Mouse (Mus musculus): ENCODE results near the gene Igfals.

The Igfals gene

DNA sequence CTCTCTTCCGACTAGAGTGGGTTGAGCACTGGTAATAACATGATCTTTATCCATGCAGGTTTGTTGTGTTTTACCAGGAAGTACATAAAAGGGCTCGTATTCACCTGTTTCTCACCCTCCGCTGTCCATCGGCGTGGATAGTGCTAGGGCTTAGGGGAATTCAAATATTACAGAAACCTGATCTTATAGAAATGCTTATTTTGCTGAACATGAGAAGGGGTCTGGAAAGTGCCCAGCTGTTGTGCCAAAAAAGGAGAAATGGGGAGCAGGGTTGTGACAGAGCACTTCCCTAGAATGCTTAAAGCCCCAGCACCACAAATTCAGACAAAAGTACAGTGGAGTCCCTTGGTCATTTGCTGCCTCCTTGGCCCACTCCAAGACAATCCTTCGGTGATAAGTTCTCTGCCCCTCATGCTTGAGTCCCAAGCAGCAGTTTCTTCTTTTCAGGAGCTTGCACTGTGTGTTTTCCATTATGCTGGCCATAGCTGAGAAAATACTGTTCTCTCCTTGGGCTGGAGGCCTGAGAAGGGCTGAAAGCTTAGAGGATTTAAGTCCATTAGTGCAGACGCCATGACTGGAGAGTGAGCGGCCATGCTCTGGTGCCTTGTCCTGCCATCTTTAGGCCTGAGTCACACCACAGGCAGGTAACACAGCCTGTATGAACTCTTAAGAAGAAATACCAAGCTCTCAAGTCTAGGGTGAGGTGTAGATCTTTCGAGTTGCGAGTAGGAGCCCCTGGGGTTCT, 14.2 kb upstream of the Igfals start:
- ChIA-PET POLR2A (interaction anchor here in 3 of 4 experiments (0.6 to 8.5 kb wide), 30 partner anchors 11 to 324 kb away, joined by 3 to 92 read pairs (median 10); partner anchors contain the start of genes Eme2 (in 2 of the 3), Hagh (in 2 of the 3), Hs3st6 (in 2 of the 3) and Igfals (in 2 of the 3)), CTCF (interaction anchor here in 2 of 4 experiments (0.6 to 1.7 kb wide), 7 partner anchors 26 to 129 kb away, joined by 3 to 6 read pairs (median 3); partner anchors contain the start of gene Spsb3 (in 1 of the 2))

DNA sequence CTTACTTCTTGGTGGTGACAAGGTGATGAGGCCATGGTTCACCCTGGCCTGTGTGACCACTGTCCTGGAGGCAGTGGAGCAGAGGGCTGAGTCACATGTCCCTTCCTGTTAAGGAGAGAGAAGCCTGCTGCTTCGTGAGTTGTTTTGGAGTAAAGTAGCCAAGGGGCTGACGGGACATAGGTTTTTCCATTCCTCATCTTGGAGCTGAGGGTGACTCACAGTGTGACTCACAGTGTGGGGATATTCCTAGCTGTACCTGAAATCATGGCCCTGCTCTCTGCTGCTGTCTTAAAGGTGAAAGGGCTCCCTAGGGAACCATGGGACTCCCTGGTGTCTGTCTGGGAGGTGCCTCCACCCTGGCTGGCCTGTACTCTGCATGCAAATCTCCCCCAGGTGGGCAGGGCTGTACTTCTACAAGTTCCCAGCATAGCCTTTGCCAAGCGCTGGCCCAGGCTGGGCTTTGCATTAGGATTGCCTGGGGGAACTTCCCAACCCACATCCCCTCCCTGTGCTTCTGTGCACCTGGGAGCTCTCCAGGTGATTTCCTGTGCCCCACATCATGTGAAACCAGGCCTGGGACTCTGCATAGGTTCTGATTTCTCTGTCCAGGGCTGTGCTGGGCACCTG, 9.8 kb upstream of the Igfals start:
- ChIA-PET CTCF (interaction anchor here in 2 of 4 experiments (0.5 to 0.6 kb wide), 2 partner anchors 169 to 414 kb away, joined by 3 to 4 read pairs; no protein-coding TSS in a partner anchor), POLR2A (interaction anchor here in 2 of 4 experiments (1.7 to 24.0 kb wide), 4 partner anchors 18 to 418 kb away, joined by 3 to 369 read pairs (median 246); partner anchors contain the start of genes Nubp2 (in 2 of the 2), Spsb3 (in 2 of the 2), Eme2 (in 1 of the 2) and Mrps34 (in 1 of the 2))

DNA sequence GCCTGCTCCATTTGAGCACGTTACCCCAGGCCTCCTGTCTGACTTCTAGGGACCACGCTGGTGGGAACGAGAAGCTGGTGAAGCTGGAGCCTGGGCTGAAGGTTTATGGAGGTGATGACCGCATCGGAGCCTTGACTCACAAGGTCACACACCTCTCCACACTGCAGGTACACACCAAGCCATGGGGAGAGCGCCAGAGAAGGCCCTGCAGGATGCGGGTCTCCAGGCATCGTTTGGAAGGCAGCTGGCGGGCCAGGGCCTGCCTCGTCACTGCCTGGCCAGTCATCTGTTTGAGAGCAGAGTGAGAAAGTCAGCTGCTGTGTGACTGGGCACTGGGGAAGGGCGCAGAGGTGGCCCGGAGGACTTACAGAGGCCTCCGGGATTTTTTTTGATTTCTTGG, 9.2 kb upstream of the Igfals start:
- CTCF ChIA-PET = interaction anchor here in 1 of 4 experiments (1.4 kb wide), 1 partner anchor 26 kb away, joined by 4 read pairs; no protein-coding TSS in a partner anchor
- POLR2A ChIA-PET = interaction anchor here in 3 of 4 experiments (0.8 to 24.0 kb wide), 7 partner anchors 18 to 418 kb away, joined by 3 to 369 read pairs (median 6); partner anchors contain the start of genes Eme2 (in 2 of the 3), Mrps34 (in 2 of the 3), Nme3 (in 2 of the 3) and Nubp2 (in 2 of the 3)

DNA sequence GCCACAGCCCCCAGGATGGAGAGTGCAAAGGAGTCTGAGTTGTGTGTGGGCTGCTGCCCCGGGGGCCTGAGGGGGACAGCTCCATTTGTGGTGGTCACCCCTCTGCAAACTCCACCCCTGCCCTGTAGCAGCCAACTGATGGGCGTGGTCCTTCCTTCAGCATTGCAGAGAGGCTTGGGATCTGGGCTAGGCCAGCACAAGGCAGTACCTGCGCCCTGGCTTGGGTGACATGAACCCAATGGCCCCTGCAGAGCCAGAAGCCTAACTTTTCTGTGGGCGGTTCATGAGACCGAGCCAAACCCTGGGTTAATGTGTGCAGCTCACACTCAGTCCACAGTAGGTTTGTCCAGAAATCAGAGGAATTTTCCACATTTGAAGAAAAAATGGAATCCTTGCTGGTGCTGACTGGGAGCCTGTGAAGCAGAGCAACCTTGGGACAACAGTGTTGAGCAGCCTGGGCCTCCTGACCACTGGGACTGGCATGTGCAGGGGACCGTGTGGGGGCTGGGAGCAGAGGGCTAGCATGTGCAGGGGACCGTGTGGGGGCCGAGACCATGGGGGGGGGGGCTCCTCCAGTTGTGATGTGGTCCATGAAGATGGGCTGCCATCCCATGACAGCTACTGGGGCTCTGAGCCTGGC, 7.8 kb upstream of the Igfals start:
- POLR2A ChIA-PET = interaction anchor here in 3 of 4 experiments (1.2 to 24.0 kb wide), 7 partner anchors 9 to 39 kb away, joined by 3 to 369 read pairs (median 6); partner anchors contain the start of genes Eme2 (in 2 of the 3), Mrps34 (in 2 of the 3), Nubp2 (in 2 of the 3) and Spsb3 (in 2 of the 3)
- CTCF ChIA-PET = interaction anchor here in 1 of 4 experiments (1.4 kb wide), 1 partner anchor 24 kb away, joined by 4 read pairs; no protein-coding TSS in a partner anchor

DNA sequence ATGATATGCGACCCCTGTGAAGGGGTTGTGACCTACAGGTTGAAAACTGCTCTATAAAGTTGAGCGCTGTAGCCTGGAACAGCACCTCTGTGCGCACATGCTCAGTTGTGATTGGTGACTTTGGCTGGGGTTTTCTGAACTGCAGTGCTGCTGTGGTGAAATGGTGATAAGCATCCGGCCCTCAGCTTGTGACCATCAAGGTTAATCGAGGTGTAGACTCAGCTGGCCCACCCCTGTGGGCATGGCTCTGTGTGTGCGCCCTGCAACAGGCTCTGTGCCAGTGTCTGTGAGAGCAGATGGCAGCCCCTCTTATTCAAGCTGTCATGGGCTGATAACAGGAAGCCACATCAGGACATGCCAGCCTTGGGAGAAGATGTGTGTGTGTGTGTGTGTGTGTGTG, 6.8 kb upstream of the Igfals start:
- ChIA-PET CTCF (no interaction called here), POLR2A (interaction anchor here in 2 of 4 experiments (1.1 to 24.0 kb wide), 6 partner anchors 8 to 35 kb away, joined by 3 to 369 read pairs (median 108); partner anchors contain the start of genes Eme2 (in 2 of the 2), Nubp2 (in 2 of the 2), Spsb3 (in 2 of the 2) and Fahd1 (in 1 of the 2))

DNA sequence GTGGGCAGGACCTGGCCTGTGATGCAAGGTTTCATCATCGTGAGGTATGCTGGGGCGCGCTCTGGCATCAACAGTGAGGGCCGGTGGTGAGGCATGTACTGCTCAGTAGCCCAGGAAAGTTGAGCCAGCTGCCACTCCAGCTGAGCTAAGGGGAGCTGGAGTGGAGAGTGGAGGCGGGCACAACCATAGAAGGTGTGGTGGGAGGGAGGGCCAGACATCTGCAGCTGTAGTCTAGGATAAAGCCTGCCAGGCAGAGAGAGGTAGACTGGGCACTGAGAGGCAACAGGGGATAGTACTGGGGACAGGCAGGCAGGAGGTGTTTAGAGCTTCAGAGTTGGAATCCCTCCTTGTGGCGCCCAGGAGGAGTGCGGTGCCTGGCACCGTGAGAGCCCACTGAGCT, 5.7 kb upstream of the Igfals start:
- POLR2A ChIA-PET = interaction anchor here in 3 of 4 experiments (0.6 to 24.0 kb wide), 12 partner anchors 10 to 76 kb away, joined by 3 to 369 read pairs (median 5); partner anchors contain the start of genes Fahd1 (in 3 of the 3), Eme2 (in 2 of the 3), Nubp2 (in 2 of the 3) and Spsb3 (in 2 of the 3)
- CTCF ChIA-PET = no interaction called here

DNA sequence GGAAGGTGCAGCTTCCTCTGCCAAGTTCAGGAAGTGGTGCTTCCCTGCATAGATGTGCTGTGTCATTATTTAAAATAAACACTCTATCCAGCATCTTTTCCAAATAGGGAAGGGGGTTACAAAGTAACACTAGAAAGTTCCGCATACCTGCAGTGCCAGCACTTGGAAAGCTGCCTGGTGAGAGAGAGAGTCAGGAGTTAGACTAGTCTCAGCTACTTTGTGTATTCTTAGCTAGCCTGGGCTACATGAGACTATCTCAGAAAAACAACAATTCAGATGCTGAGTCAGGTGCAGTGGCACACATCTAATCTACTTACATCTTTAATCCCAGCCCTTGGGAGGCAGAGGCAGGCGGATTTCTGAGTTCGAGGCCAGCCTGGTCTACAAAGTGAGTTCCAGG, 4.0 kb upstream of the Igfals start:
- POLR2A ChIA-PET = interaction anchor here in 3 of 4 experiments (1.2 to 24.0 kb wide), 8 partner anchors 11 to 908 kb away, joined by 3 to 369 read pairs (median 65); partner anchors contain the start of genes Fahd1 (in 3 of the 3), Nubp2 (in 2 of the 3), Spsb3 (in 2 of the 3) and Eme2 (in 1 of the 3)
- CTCF ChIA-PET = no interaction called here

DNA sequence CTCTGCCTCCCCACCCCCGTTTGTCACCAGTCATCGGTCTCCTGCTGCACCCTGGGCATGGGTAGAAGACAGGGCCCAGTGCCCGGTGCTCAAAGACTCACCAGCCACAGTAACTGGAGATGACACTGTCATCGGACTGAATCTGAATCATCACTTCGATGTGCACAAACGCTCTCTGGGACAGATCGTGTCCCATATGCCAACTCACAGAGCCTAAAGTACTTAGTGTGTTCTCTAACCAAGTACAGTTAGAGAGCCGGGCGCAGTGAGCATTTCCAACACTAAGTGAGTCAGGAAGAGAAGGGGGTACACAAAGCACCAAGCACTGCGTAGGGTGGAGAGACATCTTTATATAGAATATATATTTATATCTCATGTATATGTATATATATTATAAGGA, 2.1 kb downstream of the Igfals start:
- ChIA-PET CTCF (no interaction called here), POLR2A (interaction anchor here in 2 of 4 experiments (1.0 to 24.0 kb wide), 8 partner anchors 6 to 122 kb away, joined by 3 to 369 read pairs (median 40); partner anchors contain the start of genes Fahd1 (in 2 of the 2), Nubp2 (in 2 of the 2), Spsb3 (in 2 of the 2) and Eme2 (in 1 of the 2))

DNA sequence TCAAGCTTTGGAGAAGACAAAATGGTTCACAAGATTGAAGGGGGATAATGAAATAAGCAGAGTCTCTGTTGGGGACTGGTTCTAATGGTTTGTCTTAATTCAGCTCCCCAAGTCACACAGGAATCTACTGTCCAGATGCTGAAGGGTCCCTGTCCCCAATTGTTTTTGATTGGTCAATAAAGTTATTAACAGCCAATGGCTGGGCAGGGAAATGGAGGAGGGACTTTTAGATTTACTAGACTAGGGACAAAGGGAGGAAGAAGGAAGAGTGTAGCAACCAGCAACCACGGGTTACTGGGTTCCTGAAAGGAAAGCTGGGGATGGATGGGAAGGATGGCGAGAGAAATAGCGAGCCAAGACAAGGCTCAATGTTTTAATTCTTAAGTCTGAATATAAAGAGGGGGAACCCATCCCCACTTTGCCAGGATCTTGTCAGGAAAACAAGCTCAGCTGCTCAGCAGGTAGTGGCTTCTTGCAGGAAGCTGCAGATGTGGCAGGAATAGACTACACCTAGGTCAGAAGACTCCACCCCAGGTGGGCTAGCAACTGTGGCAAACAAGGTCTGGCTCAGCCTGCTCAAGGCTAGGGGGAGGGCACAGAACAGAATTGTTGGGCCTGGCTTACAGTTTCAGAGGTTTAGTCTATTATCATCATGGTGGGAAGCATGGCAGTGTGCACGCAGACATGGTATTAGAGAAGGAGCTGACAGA, 8.1 kb downstream of the Igfals start:
- POLR2A ChIA-PET = interaction anchor here (0.6 to 24.0 kb wide), 34 partner anchors 5 to 400 kb away, joined by 3 to 369 read pairs (median 4); partner anchors contain the start of genes Eme2 (in 3 of the 4), Fahd1 (in 3 of the 4), Mrps34 (in 3 of the 4) and Igfals (in 2 of the 4)
- CTCF ChIA-PET = interaction anchor here in 3 of 4 experiments (0.8 to 2.3 kb wide), 7 partner anchors 8 to 373 kb away, joined by 3 to 8 read pairs (median 4); partner anchors contain the start of genes Eme2 (in 1 of the 3), Mrps34 (in 1 of the 3) and Msrb1 (in 1 of the 3)

DNA sequence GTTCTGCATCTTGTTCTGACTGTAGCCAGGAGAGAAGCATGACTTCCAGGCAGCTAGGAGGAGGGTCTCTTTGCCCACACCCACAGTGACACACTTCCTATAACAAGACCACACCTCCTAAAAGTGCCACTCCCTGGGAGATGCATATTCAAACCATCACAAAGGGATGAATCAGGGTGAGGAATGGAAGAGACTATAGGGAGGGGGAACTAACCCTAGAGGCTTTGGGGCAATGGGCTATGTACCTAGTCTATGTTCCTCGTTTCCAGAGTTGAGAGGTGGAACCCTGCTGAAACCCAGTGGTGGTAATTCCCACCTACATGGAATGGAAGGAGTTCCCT, 8.6 kb downstream of the Igfals start:
- ChIA-PET POLR2A (interaction anchor here (0.6 to 24.0 kb wide), 28 partner anchors 5 to 399 kb away, joined by 3 to 369 read pairs (median 5); partner anchors contain the start of genes Eme2 (in 3 of the 4), Mrps34 (in 3 of the 4), Fahd1 (in 2 of the 4) and Igfals (in 2 of the 4)), CTCF (interaction anchor here in 3 of 4 experiments (0.8 to 2.3 kb wide), 7 partner anchors 8 to 373 kb away, joined by 3 to 8 read pairs (median 4); partner anchors contain the start of genes Eme2 (in 1 of the 3), Mrps34 (in 1 of the 3) and Msrb1 (in 1 of the 3))

DNA sequence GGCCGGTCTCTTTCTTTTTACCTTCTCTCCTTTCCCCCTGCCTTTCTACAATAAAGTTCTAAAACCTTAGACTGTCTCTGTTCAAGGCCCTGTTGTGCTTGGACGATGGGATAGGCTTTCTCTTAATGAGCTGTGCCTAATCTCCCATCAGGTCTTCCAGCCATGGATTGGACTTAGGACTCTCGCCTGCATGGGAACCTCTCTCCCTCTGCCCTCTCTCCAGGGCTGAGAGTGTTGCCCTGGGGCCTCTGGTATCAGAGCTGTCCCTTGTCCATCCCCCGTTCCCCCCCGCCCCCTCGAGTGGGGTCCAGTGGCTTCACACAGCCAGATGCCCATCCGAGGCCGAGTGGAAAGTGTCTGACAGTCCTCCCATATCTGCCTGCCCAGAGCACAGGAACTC, 9.2 kb downstream of the Igfals start:
- ChIA-PET CTCF (interaction anchor here in 2 of 4 experiments (0.5 to 1.6 kb wide), 2 partner anchors 43 to 139 kb away, joined by 4 to 5 read pairs; partner anchors contain the start of gene Msrb1 (in 1 of the 2)), POLR2A (interaction anchor here in 3 of 4 experiments (0.7 to 24.0 kb wide), 12 partner anchors 4 to 242 kb away, joined by 3 to 369 read pairs (median 50); partner anchors contain the start of genes Fahd1 (in 3 of the 3), Spsb3 (in 3 of the 3), Eme2 (in 2 of the 3) and Igfals (in 2 of the 3))

DNA sequence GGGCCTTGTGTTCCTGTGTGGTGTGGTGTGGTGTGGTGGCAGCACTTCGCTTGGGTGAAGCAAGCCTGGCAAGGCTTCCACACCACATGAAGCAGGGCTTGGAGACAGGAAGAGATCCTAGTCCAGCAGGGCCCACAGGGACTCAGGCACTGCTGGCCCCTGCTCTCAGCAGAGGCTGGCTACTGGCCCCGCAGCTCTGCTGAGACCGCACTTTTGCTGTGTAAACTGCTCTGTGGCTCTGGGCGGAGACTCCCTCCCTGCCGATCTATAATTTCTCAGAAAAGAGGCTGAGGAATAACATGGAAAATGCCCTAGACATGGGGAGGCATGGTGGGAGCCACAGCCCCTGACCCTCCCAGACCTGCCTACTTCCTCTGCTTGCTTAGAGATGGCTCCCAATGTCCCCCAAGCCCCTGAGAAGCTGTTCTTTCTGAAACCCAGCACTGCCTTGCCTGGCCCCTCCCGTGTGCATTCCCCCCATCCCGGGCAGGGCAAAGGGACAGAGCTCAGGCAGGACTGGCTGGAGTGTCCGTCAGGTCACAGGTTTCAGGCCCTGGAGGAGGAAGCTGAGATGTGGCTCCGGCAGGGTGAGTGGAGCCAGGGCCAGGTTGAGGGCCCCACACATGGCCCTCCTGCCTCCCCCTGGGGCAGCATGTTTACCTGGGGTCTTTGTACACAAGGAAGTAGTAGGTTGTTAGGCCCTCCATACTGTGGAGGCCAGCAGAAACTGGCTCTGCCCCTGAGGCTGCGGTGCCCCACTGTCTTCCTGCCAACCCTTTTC, 11.7 kb downstream of the Igfals start:
- CTCF ChIA-PET = interaction anchor here in 1 of 4 experiments (1.0 to 1.5 kb wide), 3 partner anchors 27 to 98 kb away, joined by 3 to 5 read pairs (median 3); partner anchors contain the start of gene Fahd1
- POLR2A ChIA-PET = interaction anchor here in 3 of 4 experiments (0.6 to 24.0 kb wide), 54 partner anchors 8 to 626 kb away, joined by 3 to 369 read pairs (median 4); partner anchors contain the start of genes Fahd1 (in 3 of the 3), Eme2 (in 2 of the 3), Hagh (in 2 of the 3) and Igfals (in 2 of the 3)

DNA sequence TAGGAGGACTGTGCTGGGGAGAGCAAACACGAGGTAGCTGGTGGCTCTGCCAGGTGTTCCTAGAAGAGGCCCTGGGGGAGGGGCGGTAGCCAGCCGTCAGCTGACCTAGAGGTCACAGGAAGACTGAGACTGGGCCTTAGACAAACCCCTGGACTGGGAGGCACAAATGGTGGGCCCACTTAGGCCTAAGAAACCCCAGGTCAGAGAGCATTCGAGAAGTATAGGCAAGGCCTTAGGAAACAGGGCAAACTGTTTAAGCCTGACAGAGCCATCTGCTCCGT, 12.3 kb downstream of the Igfals start:
- POLR2A ChIA-PET = interaction anchor here in 3 of 4 experiments (0.6 to 24.0 kb wide), 56 partner anchors 9 to 626 kb away, joined by 3 to 369 read pairs (median 4); partner anchors contain the start of genes Fahd1 (in 3 of the 3), Eme2 (in 2 of the 3), Hagh (in 2 of the 3) and Igfals (in 2 of the 3)
- CTCF ChIA-PET = interaction anchor here in 2 of 4 experiments (1.0 to 1.7 kb wide), 5 partner anchors 28 to 132 kb away, joined by 3 to 5 read pairs (median 3); partner anchors contain the start of gene Fahd1 (in 1 of the 2)

DNA sequence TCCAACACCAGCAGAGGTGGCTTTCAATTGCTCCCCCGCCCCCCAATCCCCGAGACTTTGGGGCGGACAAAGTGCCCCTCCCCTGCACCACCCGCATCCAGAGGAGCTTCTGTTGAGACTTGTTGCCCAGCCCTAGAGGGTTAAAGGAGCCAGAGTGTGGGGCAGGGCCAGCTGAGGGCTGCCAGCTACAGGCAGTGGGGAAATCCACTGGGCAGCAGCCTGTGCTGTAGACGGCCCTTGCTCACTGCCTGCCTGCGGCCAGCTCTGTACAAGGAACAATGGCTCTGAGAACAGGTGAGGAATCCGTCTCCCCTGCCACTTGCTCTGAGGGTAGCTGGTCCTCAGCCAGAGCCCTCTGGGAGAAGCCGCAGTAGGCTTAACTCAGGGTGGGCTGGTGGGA, 12.7 kb downstream of the Igfals start:
- POLR2A ChIA-PET = interaction anchor here in 3 of 4 experiments (0.6 to 24.0 kb wide), 60 partner anchors 8 to 400 kb away, joined by 3 to 369 read pairs (median 4); partner anchors contain the start of genes Fahd1 (in 3 of the 3), Eme2 (in 2 of the 3), Hagh (in 2 of the 3) and Igfals (in 2 of the 3)
- CTCF ChIA-PET = interaction anchor here in 3 of 4 experiments (0.7 to 1.7 kb wide), 6 partner anchors 28 to 217 kb away, joined by 3 to 5 read pairs (median 3); partner anchors contain the start of gene Fahd1 (in 1 of the 3)
